Mouse (Mus musculus): ENCODE results near the gene Gabrg1. TPM values are rescaled to one million over a fixed set of nuclear protein-coding genes. Genes with fewer than 3 reads are reported as not detected.

Gabrg1 gene
- total RNA-seq (2014; fragmentation: Nextera tagmentation) (not detected in 2 replicates), total RNA-seq (2017) (not detected in 2 replicates)

- no peak for ATAC-seq (replicated peaks; ENCODE audit: low FRiP score, low TSS enrichment, poor library complexity, severe bottlenecking)
Observed at GRCm38 (mm10) chr5:70842192-70843095, at the start of gene Gabrg1. Gene Gabrg1 (minus strand): TSS chr5:70842617.

GRCm38 (mm10) chr5:70884026-70884425 lies 41.6 kb upstream of the Gabrg1 start:
- no peak for ATAC-seq (replicated peaks; ENCODE audit: low FRiP score, low TSS enrichment, poor library complexity, severe bottlenecking)

- ATAC-seq (replicated peaks; ENCODE audit: low FRiP score, low TSS enrichment, poor library complexity, severe bottlenecking): no peak
Observed at GRCm38 (mm10) chr5:70870081-70870480, 27.7 kb upstream of the Gabrg1 start.

GRCm38 (mm10) chr5:70843096-70843734 lies 798 bp upstream of the Gabrg1 start:
- no peak for ATAC-seq (replicated peaks; ENCODE audit: low FRiP score, low TSS enrichment, poor library complexity, severe bottlenecking)

- ATAC-seq (replicated peaks; ENCODE audit: low FRiP score, low TSS enrichment, poor library complexity, severe bottlenecking): no peak
Observed at GRCm38 (mm10) chr5:70818681-70819080, 23.7 kb downstream of the Gabrg1 start.

- ATAC-seq (replicated peaks; ENCODE audit: low FRiP score, low TSS enrichment, poor library complexity, severe bottlenecking): no peak
Observed at GRCm38 (mm10) chr5:70736156-70736555, 106.3 kb downstream of the Gabrg1 start.

- no peak for ATAC-seq (replicated peaks; ENCODE audit: low FRiP score, low TSS enrichment, poor library complexity, severe bottlenecking)
Observed at GRCm38 (mm10) chr5:70704361-70704760, 138.1 kb downstream of the Gabrg1 start.

Data from megakaryocyte-erythroid progenitor cell, adult 5-6 weeks (primary cell).